Mouse (Mus musculus) left cerebral cortex, postnatal 4 days (tissue): ENCODE data around the gene Cd36. TPM values are rescaled to one million over a fixed set of nuclear protein-coding genes. Genes with fewer than 3 reads are reported as not detected.

Experiments used
- DNase-seq: peaks from one replicate; pipeline ENCODE4 v3.0.0-alpha.2; 2022
- intact Hi-C: fragments of 180-260 bp; cut with DNase I; formaldehyde crosslinking; loops from one replicate; pipeline ENCODE4 v1.15.1; 2025
- total RNA-seq, 2 experiments: library from RNA; stranded (reverse); gene quantifications; 2 replicates each; pipeline ENCODE4 v1.2.3; 2021

Cd36 gene
- total RNA-seq, 2 experiments from 2014 or later, result 1.8 to 1.9 TPM

- no peak for DNase-seq
- intact Hi-C loops, result no loop called here
These were observed 25.5 kb downstream of the Cd36 start for GRCm38 (mm10) chr5:17863085-17863484.

- no peak for DNase-seq
- intact Hi-C loops, result no loop called here
These were observed 30.2 kb downstream of the Cd36 start for GRCm38 (mm10) chr5:17858399-17858798.

DNA sequence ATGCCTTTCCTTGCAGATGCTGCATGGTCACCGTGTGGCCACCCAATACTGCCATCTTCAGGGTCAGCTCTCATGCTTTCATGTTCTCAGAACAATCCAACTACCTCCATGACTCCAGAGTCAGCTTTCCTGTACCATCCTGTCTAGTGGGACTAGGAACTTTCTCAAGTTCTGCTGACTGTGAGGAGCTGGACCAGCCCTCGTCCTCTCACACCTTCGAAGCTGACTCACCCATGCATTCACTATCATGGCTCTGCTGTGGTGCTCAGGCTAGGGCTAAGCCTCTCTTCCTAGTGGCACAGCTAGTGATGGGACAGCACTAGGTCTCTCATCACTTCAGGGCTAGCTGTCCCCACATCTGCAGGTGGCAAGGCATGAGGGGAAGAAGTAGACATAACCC is 30.7 kb downstream of the Cd36 start:
- DNase-seq, result no peak
- intact Hi-C loops, result no loop called here

GRCm38 (mm10) chr5:17857262-17857661 is 31.3 kb downstream of the Cd36 start:
- intact Hi-C loops, result no loop called here
- no peak for DNase-seq

GRCm38 (mm10) chr5:17854127-17854923 is 34.3 kb downstream of the Cd36 start:
- DNase-seq, result no peak
- intact Hi-C loops, result no loop called here

GRCm38 (mm10) chr5:17850582-17850981 is 38.0 kb downstream of the Cd36 start:
- no peak for DNase-seq
- intact Hi-C loops, result no loop called here

GRCm38 (mm10) chr5:17849582-17849981 is 39.0 kb downstream of the Cd36 start:
- no peak for DNase-seq
- intact Hi-C loops, result no loop called here

DNA sequence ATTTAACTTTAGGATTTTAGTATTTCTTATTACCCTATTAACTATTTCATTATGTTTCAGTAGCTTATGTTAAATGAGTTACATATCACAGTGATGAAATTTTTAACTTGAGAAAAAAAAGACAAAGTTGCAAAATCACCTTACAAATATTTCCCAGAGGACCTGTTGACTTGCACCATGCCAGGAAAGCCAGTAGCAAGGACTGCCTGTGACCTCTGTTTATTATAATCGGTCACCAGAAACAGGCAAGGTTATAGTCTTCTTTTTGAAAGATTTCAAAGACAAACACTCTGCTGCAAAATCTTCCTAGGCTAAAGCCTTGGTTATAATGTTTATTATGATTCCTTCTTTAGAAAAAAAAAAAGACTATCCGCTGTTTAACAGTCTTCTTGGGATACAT is 39.9 kb downstream of the Cd36 start:
- intact Hi-C loops, result no loop called here
- DNase-seq, result no peak

GRCm38 (mm10) chr5:17848267-17848666 is 40.3 kb downstream of the Cd36 start:
- intact Hi-C loops, result no loop called here
- no peak for DNase-seq

- intact Hi-C loops, result no loop called here
- DNase-seq, result no peak
These were observed 44.7 kb downstream of the Cd36 start for GRCm38 (mm10) chr5:17843921-17844320.

- intact Hi-C loops, result no loop called here
- no peak for DNase-seq
These were observed 45.3 kb downstream of the Cd36 start for GRCm38 (mm10) chr5:17843316-17843715.

GRCm38 (mm10) chr5:17842111-17842729 is 46.4 kb downstream of the Cd36 start:
- intact Hi-C loops, result no loop called here
- no peak for DNase-seq

- intact Hi-C loops, result no loop called here
- DNase-seq, result no peak
These were observed 49.1 kb downstream of the Cd36 start for GRCm38 (mm10) chr5:17839549-17839948.

DNA sequence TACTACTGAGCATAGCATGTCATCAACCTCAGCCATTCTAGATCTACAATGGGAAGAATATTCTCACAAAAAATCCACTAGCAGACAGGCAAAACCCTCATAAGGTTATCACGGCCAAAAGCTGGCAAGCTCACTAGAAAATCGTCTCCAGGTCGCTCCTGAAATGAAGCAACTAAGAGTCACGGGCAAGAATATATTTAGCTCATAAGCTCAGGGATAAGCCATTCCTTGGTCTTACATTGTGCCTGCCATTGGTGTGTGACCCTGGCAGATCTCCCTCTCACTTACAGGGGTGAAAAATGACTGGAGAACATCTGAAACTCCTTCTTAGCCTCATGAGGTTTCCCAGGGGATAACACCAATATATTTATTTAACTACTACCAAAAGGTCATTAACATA is 52.2 kb downstream of the Cd36 start:
- intact Hi-C loops, result no loop called here

DNA sequence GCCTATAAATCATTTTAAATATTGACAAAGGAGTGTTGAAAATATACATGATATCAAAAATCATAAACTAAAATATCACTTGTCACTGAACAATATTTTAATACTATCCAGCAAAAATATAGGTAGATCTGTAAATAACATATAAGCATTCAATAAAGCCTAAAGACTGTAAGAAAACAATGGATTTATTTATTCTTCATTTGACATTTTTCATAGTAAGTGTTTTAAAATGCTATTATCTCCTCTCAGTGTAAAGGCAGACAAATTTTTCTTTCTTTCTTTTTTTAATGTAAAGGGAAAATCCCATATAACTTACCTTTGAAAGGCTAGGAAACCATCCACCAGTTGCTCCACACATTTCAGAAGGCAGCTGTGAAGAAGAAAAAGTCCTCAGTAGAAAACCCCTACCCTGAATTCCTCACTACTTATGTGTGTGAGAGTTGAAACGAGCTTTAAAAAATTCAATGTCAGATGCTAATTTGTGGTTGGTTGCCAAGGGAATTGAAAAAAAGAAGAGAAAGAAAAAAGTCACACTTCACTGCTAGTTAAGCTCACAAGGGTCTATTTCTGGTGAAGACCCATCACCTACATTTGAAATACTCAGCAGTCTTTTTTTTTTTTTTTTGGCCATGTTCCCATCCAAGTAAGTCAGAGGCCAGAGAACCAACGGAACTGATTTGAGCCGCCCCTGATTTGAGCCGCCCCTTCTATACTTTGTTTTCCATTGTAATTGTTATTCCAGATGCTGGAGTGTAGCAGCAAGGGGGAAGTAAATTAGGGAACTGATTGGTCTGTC is 53.1 kb downstream of the Cd36 start:
- intact Hi-C loops, result no loop called here
- DNase-seq, result no peak

More for the DNA sequence above, 52.2 kb downstream of the Cd36 start:
- no peak for DNase-seq

GRCm38 (mm10) chr5:17833797-17834196 is 54.8 kb downstream of the Cd36 start:
- DNase-seq, result no peak
- intact Hi-C loops, result no loop called here

- intact Hi-C loops, result no loop called here
- no peak for DNase-seq
These were observed 58.1 kb downstream of the Cd36 start for GRCm38 (mm10) chr5:17830536-17830935.

DNA sequence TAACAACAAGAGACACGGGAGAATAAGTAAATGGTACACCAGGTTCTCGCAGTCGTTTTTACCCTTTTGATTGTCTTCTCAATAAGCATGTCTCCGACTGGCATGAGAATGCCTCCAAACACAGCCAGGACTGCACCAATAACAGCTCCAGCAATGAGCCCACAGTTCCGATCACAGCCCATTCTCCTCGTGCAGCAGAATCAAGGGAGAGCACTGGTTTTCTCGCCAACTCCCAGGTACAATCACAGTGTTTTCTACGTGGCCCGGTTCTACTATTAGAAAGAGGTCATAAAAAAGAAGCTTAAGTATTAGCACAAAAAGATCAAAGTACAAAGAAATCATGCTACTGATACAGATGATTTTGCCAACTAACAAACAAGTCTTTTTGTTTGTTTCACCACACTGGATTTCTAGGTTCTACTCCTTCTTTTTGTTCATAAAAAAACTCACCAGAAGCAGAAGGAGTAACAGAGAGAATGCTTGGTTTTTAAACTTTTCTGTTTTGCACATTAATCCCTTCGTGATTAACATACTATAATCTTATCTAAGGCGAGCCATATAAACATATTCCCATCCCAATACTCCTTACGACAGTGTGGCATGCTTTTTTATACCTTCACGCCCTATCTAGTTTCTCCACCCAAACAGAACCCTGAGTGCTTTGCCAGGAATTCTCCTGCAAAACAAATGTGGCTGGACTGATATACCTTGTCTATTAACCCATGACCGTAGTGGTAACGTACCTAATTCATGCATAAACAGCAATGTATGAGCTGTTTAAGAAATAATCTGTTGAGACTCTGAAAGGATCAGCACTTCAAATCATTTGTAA is 59.7 kb downstream of the Cd36 start:
- intact Hi-C loops, result no loop called here
- no peak for DNase-seq

GRCm38 (mm10) chr5:17821395-17821794 is 67.2 kb downstream of the Cd36 start:
- DNase-seq, result no peak
- intact Hi-C loops, result no loop called here

- intact Hi-C loops, result no loop called here
- no peak for DNase-seq
These were observed 68.2 kb downstream of the Cd36 start for GRCm38 (mm10) chr5:17820239-17820999.
